Mouse (Mus musculus): ENCODE measurements around the gene Acap1.

- TF ChIP-seq CTCF (IDR thresholded peaks at IDR 0.05; ENCODE audit: extremely low read depth, insufficient read depth, insufficient read length, insufficient replicate concordance) (no peak), POLR2A (IDR thresholded peaks at IDR 0.05; ENCODE audit: low read depth, low read length) (no peak)
Observed at GRCm38 (mm10) chr11:69936714-69937347, 41.5 kb upstream of the Acap1 start.

All from spleen, adult 2 months (tissue).